Mouse (Mus musculus): ENCODE results near the gene Ddn. TPM values are rescaled to one million over a fixed set of nuclear protein-coding genes. Genes with fewer than 3 reads are reported as not detected.

Ddn gene
- polyA plus RNA-seq, 3 experiments from 2014 or later, result not detected

DNA sequence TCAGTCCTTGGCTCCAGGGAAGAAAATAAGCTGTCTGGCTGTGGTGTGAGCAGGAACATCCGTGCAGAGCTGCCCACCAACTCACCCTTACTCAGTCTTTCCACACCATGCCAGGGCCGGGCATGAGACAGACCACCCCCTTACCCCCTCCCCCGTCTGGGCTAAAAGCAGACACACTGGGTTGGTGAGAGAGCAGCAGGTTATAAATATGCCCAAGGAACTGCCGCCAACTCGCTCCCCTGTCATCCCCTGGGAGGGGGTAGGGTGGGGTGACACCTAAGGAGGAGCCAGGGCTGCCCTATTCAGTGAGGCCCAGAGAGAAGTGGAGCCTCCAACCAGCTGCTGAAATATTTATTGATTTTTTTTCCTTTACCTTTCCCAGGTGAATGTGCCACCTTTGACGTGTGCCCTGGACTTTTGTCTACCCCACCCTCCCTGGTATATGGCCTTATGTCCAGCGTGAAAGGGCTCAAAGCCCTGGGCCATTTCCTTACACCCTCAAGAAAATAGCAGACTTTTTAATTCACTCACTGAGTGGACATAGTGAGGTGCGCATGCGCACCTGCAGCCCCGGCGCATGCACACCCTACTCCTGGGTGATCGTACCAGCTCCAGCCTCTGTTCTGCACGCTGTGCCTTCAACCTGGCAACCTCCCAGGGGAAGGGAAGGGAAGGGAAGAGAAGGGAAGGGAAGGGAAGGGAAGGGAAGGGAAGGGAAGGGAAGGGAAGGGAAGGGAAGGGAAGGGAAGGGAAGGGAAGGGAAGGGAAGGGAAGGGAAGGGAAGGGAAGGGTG lies 12.3 kb downstream of the Ddn start:
- no peak for ATAC-seq

DNA sequence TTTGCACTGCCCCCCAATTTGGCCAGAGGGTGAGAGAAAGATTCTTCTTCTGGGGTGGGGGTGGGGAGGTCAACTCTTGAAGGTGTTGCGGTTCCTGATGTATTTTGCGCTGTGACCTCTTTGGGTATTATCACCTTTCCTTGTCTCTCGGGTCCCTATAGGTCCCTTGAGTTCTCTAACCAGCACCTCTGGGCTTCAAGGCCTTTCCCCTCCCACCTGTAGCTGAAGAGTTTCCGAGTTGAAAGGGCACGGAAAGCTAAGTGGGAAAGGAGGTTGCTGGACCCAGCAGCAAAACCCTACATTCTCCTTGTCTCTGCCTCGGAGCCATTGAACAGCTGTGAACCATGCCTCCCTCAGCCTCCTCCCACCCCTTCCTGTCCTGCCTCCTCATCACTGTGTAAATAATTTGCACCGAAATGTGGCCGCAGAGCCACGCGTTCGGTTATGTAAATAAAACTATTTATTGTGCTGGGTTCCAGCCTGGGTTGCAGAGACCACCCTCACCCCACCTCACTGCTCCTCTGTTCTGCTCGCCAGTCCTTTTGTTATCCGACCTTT lies 16.1 kb downstream of the Ddn start:
- no peak for ATAC-seq

DNA sequence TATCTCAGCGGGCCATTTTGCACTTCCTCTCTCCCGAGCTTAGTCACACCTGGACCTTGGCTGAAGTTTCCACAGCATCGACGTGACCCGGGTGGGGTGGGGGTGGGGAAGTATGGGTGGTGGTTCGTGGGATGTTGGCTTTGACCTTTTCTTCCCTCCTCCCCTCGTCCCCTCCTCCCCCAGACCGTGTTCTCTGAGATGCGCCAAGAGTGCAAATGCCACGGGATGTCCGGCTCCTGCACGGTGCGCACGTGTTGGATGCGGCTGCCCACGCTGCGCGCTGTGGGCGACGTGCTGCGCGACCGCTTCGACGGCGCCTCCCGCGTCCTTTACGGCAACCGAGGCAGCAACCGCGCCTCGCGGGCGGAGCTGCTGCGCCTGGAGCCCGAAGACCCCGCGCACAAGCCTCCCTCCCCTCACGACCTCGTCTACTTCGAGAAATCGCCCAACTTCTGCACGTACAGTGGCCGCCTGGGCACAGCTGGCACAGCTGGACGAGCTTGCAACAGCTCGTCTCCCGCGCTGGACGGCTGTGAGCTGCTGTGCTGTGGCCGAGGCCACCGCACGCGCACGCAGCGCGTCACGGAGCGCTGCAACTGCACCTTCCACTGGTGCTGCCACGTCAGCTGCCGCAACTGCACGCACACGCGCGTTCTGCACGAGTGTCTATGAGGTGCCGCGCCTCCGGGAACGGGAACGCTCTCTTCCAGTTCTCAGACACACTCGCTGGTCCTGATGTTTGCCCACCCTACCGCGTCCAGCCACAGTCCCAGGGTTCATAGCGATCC lies 16.9 kb downstream of the Ddn start:
- no peak for ATAC-seq

DNA sequence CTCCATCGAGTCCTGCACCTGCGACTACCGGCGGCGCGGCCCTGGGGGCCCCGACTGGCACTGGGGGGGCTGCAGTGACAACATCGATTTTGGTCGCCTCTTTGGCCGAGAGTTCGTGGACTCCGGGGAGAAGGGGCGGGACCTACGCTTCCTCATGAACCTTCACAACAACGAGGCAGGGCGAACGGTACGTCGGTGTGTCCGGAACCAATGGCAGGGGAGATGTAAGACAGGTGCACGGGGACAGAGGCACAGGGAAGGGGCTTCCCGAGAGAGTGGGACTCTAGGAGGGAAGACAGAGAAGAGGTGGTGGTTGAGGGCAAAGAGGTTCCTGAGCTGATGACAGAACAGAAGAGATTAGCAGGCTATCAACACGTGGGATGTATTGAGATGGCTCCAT lies 17.5 kb downstream of the Ddn start:
- peak; percentile 14 for ATAC-seq

DNA sequence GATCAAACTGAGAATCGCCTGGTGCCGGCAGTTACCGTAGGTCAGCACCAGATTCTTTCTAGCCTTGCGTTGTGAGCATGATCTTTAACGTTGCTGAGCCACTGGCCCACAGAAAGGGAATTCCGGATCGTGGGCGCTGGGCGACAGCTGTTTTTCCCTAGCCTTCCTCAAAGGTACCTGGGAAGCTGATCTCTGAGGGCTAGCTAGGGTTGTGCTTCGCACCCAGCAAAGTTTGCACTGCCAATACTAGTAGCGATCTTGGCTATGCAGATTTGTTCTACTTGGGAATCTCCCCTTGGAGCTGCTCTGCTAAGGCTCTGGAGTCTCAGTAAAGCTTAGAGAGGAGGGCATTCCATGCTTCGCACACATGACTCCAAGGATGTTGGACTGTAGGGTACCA lies 18.1 kb downstream of the Ddn start:
- ATAC-seq, result peak; percentile 16

GRCm38 (mm10) chr15:98790761-98791160 lies 18.5 kb downstream of the Ddn start:
- no peak for ATAC-seq

GRCm38 (mm10) chr15:98789661-98790535 lies 19.4 kb downstream of the Ddn start, which contains the start of gene Wnt1:
Wnt1 (plus strand) TSS chr15:98789857.
- no peak for ATAC-seq

DNA sequence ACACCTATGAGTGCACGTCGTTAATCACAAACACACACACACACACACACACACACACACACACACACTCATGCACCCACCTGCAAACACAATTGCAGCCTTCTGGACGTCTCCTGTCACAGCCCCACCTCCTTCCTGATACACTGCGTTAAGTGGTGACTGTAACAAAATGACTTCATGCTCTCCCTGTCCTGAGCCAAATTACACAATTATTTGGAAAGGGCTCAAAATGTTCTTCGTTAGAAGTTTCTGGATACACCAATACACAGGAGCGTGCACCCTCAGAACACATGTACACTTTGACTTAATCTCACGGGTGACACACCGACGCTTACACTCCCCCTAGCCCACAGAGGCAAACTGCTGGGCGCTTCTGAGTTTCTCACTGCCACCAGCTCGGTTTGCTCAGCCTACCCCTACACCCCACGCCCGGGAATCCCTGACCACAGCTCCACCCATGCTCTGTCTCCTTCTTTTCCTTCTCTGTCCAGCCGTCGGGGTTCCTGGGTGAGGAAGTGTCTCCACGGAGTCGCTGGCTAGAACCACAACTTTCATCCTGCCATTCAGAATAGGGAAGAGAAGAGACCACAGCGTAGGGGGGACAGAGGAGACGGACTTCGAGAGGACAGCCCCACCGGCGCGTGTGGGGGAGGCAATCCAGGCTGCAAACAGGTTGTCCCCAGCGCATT lies 20.2 kb downstream of the Ddn start:
- no peak for ATAC-seq

GRCm38 (mm10) chr15:98787930-98788329 lies 21.4 kb downstream of the Ddn start:
- ATAC-seq, result no peak

- no peak for ATAC-seq
Observed at GRCm38 (mm10) chr15:98785744-98786143, 23.5 kb downstream of the Ddn start.

DNA sequence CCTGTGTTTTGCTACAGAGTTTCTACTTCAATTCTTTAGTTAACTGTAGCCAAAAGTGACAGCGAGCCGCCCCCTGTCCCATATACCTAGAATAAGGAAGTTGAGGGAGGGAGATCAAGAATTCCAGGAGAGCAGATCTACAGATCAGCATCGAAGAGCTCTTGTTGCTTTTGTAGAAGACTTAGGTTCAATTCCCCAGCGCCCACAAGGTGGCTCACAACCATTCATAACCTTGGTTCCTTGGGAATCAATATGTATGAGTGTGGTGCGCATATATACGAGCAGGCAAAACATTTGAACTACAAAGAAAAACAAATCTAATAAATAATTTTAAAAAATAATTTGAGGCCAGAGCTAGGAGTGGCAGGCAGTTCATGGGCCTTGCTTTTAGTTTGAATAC lies 28.1 kb downstream of the Ddn start:
- no peak for ATAC-seq

DNA sequence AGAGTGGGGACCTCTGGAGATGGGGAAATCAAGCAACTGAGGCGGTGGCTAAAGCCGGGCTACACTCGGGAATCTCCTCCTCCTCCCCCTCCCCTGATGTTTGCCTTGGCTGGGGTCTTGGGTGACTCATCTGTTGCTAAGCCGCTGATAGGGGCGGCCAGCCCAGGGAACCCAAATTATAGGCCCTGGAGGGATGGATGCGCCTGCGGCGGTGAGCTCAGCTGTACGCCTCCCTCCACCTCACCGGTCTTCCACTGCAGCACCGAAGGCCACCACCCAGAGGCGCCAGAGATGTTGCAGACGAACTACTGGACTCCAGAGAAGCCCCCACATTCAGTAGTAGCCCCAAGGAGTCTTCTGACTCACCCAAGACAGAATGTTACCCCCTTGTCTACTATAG lies 28.7 kb downstream of the Ddn start:
- ATAC-seq, result no peak

GRCm38 (mm10) chr15:98780075-98780474 lies 29.2 kb downstream of the Ddn start:
- no peak for ATAC-seq

DNA sequence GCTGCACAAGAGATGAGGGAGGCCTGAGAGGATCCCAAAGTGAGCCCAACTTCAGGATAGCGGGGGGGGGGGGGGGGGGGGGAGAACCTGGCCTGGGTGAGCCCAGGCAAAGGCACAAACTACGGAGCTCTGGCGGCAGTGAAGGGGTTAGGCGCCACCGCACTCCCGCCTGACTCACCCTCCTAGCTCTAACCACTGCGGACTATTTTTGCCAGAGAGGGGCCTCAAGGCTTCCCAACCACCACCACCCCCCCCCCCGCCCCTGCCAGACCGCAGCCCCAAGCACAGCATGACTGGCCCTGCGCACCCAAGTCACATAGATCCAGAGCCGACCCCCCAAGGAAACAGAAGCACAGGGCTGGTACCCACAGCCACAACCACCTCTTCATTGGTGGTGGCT lies 30.5 kb downstream of the Ddn start:
- ATAC-seq, result no peak

- no peak for ATAC-seq
Observed at GRCm38 (mm10) chr15:98778191-98778770, 31.0 kb downstream of the Ddn start.

DNA sequence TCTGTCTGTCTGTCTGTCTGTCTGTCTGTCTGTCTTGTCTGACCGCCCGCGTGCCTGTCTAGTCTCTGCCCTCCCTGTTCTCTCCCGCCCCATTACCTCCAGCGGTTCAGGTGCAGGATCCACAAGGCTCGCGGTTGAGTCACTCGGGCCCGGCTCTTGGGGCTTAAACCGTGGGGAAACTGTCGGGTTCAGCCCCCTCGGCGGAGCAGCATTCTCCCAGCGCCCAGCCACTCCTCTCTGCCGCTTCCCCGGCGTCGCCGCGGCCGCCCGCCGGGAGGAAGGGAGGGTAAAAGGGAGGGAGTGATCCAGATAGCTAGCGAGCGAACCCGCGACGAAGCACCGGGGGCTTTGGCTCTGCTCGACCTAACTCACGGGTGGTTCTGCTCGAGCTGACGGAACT lies 31.5 kb downstream of the Ddn start, which contains the start of gene Wnt10b:
Wnt10b (minus strand) TSS at position 389 of the 400 bp plus-strand sequence.
- ATAC-seq, result peak; percentile 36

DNA sequence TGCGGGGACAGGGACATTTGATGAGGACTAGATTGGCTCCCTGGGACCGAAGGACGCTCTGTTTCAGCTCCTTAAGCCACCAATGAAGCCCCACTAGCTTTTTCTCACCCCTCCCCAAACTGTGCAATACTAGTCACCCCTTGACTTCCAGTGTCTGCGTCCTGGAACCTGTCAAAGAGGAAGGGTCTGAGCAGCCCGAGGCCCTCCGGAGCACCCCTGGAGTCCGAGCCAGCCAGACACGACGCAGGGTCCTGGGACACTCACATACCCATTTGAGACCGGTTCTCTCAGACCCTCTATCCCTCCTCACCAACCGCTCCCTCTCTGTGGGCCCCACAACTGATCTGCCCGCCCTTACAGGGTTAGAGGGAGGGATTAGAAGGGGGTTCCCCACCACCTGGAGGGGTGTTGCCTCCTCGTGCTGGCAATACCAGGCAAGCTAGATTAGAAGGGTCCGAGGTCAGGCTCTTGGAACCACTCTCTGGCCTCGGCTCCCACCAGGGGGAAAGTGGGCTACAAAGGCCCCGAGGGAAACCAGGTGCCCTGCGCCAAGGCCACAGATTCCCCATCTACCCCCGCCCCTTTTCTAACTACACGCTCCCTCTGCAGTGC lies 32.2 kb downstream of the Ddn start:
- no peak for ATAC-seq

- peak; percentile 41 for ATAC-seq
Observed at GRCm38 (mm10) chr15:98776280-98777004, 32.8 kb downstream of the Ddn start.

GRCm38 (mm10) chr15:98775533-98775932 lies 33.8 kb downstream of the Ddn start:
- no peak for ATAC-seq

DNA sequence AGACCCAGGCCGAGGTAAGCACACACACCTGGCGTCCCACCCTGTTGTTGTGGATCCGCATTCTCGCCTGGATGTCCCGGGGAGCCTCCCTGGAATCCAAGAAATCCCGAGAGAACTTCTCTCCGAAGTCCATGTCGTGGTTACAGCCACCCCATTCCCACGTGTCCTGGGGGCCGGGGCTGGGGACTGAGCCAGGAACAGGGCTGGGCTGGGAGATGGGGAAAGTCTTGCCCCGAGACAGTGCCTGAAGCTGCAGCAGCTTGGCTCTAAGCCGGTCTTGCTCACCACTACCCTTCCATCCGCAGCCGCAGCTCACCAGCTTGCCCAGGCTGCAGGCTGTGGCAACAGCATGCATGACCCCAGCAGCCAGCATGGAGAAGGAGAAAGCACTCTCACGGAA lies 35.2 kb downstream of the Ddn start:
- no peak for ATAC-seq
